Mouse (Mus musculus) stomach, postnatal 0 days (tissue): ENCODE measurements at regions not wholly inside any gene's neighbourhood (a gene's known extent, or its start where the extent isn't known, plus 50 kb on each side); places are given as distances from the start of the nearest gene placed in this dataset.

ENCODE experiments used
- ATAC-seq: fragments of 200-750 bp; cut with Nextera tagmentation; 2 replicates; pipeline ENCODE4 v1.8.0; 2017; ENCODE audit not compliant: low FRiP score, low TSS enrichment
- DNase-seq: peaks from one replicate; pipeline ENCODE4 v3.0.0-alpha.2; 2016; ENCODE audit warnings: low spot score
- H3K27ac ChIP-seq: fragments of 300-500 bp; sonication (generic); replicated peaks from 2 replicates; pipeline ENCODE4 v1.5.1; 2014; ENCODE audit warnings: mild to moderate bottlenecking, control low read depth
- H3K27me3 ChIP-seq: fragments of 300-500 bp; sonication (generic); 2 replicates; pipeline ENCODE4 v1.6.1; 2014; ENCODE audit warnings: low read length; ENCODE audit not compliant: control insufficient read depth, insufficient read depth
- H3K36me3 ChIP-seq: fragments of 300-500 bp; sonication (generic); 2 replicates; pipeline ENCODE4 v1.6.1; 2014; ENCODE audit warnings: low read length, mixed read lengths; ENCODE audit not compliant: control insufficient read depth, insufficient read depth
- H3K4me1 ChIP-seq: fragments of 300-500 bp; sonication (generic); replicated peaks from 2 replicates; pipeline ENCODE4 v1.6.1; 2014; ENCODE audit warnings: antibody characterized with exemption; ENCODE audit not compliant: control insufficient read depth, insufficient read depth
- H3K4me2 ChIP-seq: fragments of 300-500 bp; sonication (generic); replicated peaks from 2 replicates; pipeline ENCODE4 v1.6.1; 2014; ENCODE audit warnings: low read depth, mild to moderate bottlenecking, control low read depth, moderate library complexity
- H3K4me3 ChIP-seq: fragments of 300-500 bp; sonication (generic); 2 replicates; pipeline ENCODE4 v1.5.1; 2014; ENCODE audit warnings: low read depth, low read length, control low read depth
- H3K9ac ChIP-seq: fragments of 300-500 bp; sonication (generic); 2 replicates; pipeline ENCODE4 v1.6.1; 2014; ENCODE audit warnings: mild to moderate bottlenecking, low read length, control low read depth, mixed read lengths
- H3K9me3 ChIP-seq: fragments of 300-500 bp; sonication (generic); 2 replicates; pipeline ENCODE4 v1.6.1; 2016; ENCODE audit warnings: low read length; ENCODE audit not compliant: control insufficient read depth
- CTCF ChIP-seq: IDR thresholded peaks from 2 replicates; pipeline ENCODE4 v1.5.1; 2016; ENCODE audit warnings: antibody characterized with exemption, low read depth, mild to moderate bottlenecking, moderate library complexity
- EP300 ChIP-seq: optimal IDR thresholded peaks from 2 replicates; pipeline ENCODE3; 2016; ENCODE audit warnings: antibody characterized with exemption
- WGBS: fragments of 180-500 bp; shearing (Covaris S2); extraction: QIAGEN DNeasy Blood & Tissue Kit; methylation state at CpG from one replicate; pipeline ENCODE4 v1.1.7; 2014; 5-methylcytosine and 5-hydroxymethylcytosine counted together

- H3K4me2 ChIP-seq: no peak overlapping the region
- WGBS: 66% methylated on average over 2 of the region's 2 CpGs
- TF ChIP-seq EP300 (no peak), CTCF (no peak)
Observed at GRCm38 (mm10) chr9:95331275-95331674, 75.2 kb downstream of the Chst2 start.

GRCm38 (mm10) chr9:95330097-95330496 is 76.4 kb downstream of the Chst2 start:
- Histone ChIP-seq H3K4me3 (no peak overlapping the region), H3K4me2 (no peak overlapping the region), H3K9ac (no peak overlapping the region), H3K9me3 (no peaks in the 10 kb centered on the region), H3K4me1 (no peaks in the 10 kb centered on the region), H3K36me3 (no peaks in the 10 kb centered on the region), H3K27ac (no peak overlapping the region), H3K27me3 (no peaks in the 10 kb centered on the region)
- 87% methylated on average over 7 of the region's 7 CpGs for whole genome bisulfite sequencing
- TF ChIP-seq EP300 (no peak), CTCF (no peak)
- ATAC-seq (no peak), DNase-seq (no peak)

More at GRCm38 (mm10) chr9:95331275-95331674, 75.2 kb downstream of the Chst2 start:
- H3K4me3 ChIP-seq: no peak overlapping the region
- no peaks in the 10 kb centered on the region for H3K36me3 ChIP-seq
- no peaks in the 10 kb centered on the region for H3K9me3 ChIP-seq
- ATAC-seq (no peak), DNase-seq (no peak)
- no peak overlapping the region for H3K27ac ChIP-seq
- H3K27me3 ChIP-seq: no peaks in the 10 kb centered on the region
- H3K4me1 ChIP-seq: no peaks in the 10 kb centered on the region
- no peak overlapping the region for H3K9ac ChIP-seq

GRCm38 (mm10) chr9:95329053-95329430 is 77.5 kb downstream of the Chst2 start:
- H3K27ac ChIP-seq: no peak overlapping the region
- no peak overlapping the region for H3K4me2 ChIP-seq
- TF ChIP-seq CTCF (no peak), EP300 (no peak)
- ATAC-seq (no peak), DNase-seq (no peak)
- H3K9me3 ChIP-seq: no peaks in the 10 kb centered on the region
- H3K27me3 ChIP-seq: no peaks in the 10 kb centered on the region
- no peaks in the 10 kb centered on the region for H3K36me3 ChIP-seq
- H3K9ac ChIP-seq: no peak overlapping the region
- no peaks in the 10 kb centered on the region for H3K4me1 ChIP-seq
- H3K4me3 ChIP-seq: no peak overlapping the region
- 79% methylated on average over 9 of the region's 9 CpGs for WGBS

- H3K9ac ChIP-seq: no peak overlapping the region
Observed at GRCm38 (mm10) chr9:95328261-95329052, 78.1 kb downstream of the Chst2 start.

GRCm38 (mm10) chr9:95327771-95328170 is 78.8 kb downstream of the Chst2 start:
- no peak overlapping the region for H3K9ac ChIP-seq
- no peaks in the 10 kb centered on the region for H3K4me1 ChIP-seq
- no peaks in the 10 kb centered on the region for H3K27me3 ChIP-seq
- H3K4me3 ChIP-seq: no peak overlapping the region
- WGBS: 66% methylated on average over 3 of the region's 3 CpGs
- H3K27ac ChIP-seq: no peak overlapping the region
- no peaks in the 10 kb centered on the region for H3K9me3 ChIP-seq
- no peak overlapping the region for H3K4me2 ChIP-seq
- H3K36me3 ChIP-seq: no peaks in the 10 kb centered on the region
- no peak for DNase-seq
- no peak for ATAC-seq
- TF ChIP-seq EP300: no peak
- TF ChIP-seq CTCF: no peak

More at GRCm38 (mm10) chr9:95328261-95329052, 78.1 kb downstream of the Chst2 start:
- TF ChIP-seq CTCF: no peak
- TF ChIP-seq EP300: no peak
- no peak overlapping the region for H3K4me2 ChIP-seq
- H3K4me3 ChIP-seq: no peak overlapping the region
- no peaks in the 10 kb centered on the region for H3K4me1 ChIP-seq
- WGBS: 67% methylated on average over 12 of the region's 15 CpGs
- ATAC-seq (no peak), DNase-seq (no peak)
- H3K36me3 ChIP-seq: no peaks in the 10 kb centered on the region
- no peak overlapping the region for H3K27ac ChIP-seq
- no peaks in the 10 kb centered on the region for H3K27me3 ChIP-seq
- no peaks in the 10 kb centered on the region for H3K9me3 ChIP-seq

- Histone ChIP-seq H3K4me2 (no peak overlapping the region), H3K9me3 (no peaks in the 10 kb centered on the region), H3K36me3 (no peaks in the 10 kb centered on the region), H3K27ac (no peak overlapping the region), H3K4me3 (no peak overlapping the region), H3K4me1 (no peaks in the 10 kb centered on the region), H3K9ac (no peak overlapping the region), H3K27me3 (no peaks in the 10 kb centered on the region)
- WGBS: 60% methylated on average over 7 of the region's 7 CpGs
- no peak for DNase-seq
- TF ChIP-seq EP300 (no peak), CTCF (no peak)
- ATAC-seq: no peak
Observed at GRCm38 (mm10) chr9:95323622-95324021, 82.9 kb downstream of the Chst2 start.
